Mouse (Mus musculus): ENCODE measurements around the gene Thra. TPM values are rescaled to one million over a fixed set of nuclear protein-coding genes. Genes with fewer than 3 reads are reported as not detected.
"Not testable (repeated sequence)": the region's sequence is repeated elsewhere in the genome, so short reads cannot be mapped to it uniquely, and the experiment has no call there.

Gene Thra
- polyA plus RNA-seq, 1 experiment from 2014 or later = 28.0 TPM

GRCm38 (mm10) chr11:98729119-98729588 is 11.3 kb upstream of the Thra start, which contains the start of gene Med24:
Gene Med24, minus strand, starts transcription at chr11:98729435.
- under 1% methylated on average over 16 of the region's 16 CpGs for WGBS
- H3K27me3 ChIP-seq (ENCODE audit: control insufficient read depth, insufficient read depth, low read length) = no peaks in the 10 kb centered on the region

DNA sequence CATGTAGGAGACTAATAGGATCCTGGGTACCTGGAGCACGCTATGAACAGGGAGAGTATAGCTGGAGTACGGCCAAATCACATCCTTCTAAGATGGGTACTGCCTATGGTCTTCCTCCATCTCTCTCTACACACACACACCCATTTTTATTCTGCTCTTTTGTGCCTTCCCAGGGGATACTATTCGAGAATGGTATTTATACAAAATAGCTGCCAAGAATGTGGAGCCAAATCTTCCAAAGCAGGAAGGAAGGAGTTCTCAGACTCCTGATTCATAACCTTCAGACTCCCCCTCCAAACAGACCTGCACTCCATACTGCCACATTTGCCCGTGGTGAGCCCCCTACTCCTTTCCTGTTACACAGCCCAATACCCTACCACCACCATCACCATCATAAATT is 9.7 kb upstream of the Thra start:
- 63% methylated on average over 4 of the region's 4 CpGs for WGBS

More at GRCm38 (mm10) chr11:98729119-98729588, 11.3 kb upstream of the Thra start, which contains the start of gene Med24:
- H3K4me2 ChIP-seq (replicated peaks; ENCODE audit: low read depth, low read length) = peak within 1 kb of the TSS; percentile 85
- H3K27ac ChIP-seq (ENCODE audit: low read depth, low read length) = peak within 1 kb of the TSS; percentile 55; the same call in 1 of the 2 replicates
- peak within 1 kb of the TSS; percentile 81 for H3K4me3 ChIP-seq (ENCODE audit: low read length)
- peak; percentile 94 for ATAC-seq (ENCODE audit: low FRiP score, low TSS enrichment)
- H3K36me3 ChIP-seq (ENCODE audit: control insufficient read depth, insufficient read depth, low read length) = peaks cover 21% of the 10 kb centered on the region
- H3K9me3 ChIP-seq (ENCODE audit: control insufficient read depth, low read length) = peaks cover under 1% of the 10 kb centered on the region; the same call in 1 of the 2 replicates
- H3K4me1 ChIP-seq (ENCODE audit: control insufficient read depth, insufficient read depth, low read length) = peaks cover 4% of the 10 kb centered on the region; the same call in 1 of the 2 replicates
- peak within 1 kb of the TSS; percentile 66 for H3K9ac ChIP-seq (ENCODE audit: low read depth, low read length)

GRCm38 (mm10) chr11:98731134-98731533 is 9.3 kb upstream of the Thra start:
- H3K4me1 ChIP-seq (ENCODE audit: control insufficient read depth, insufficient read depth, low read length) = peaks cover 4% of the 10 kb centered on the region; the same call in 1 of the 2 replicates
- H3K36me3 ChIP-seq (ENCODE audit: control insufficient read depth, insufficient read depth, low read length) = peaks cover 6% of the 10 kb centered on the region; the same call in 1 of the 2 replicates
- no peak overlapping the region for H3K4me3 ChIP-seq (ENCODE audit: low read length)
- no peak overlapping the region for H3K9ac ChIP-seq (ENCODE audit: low read depth, low read length)
- WGBS = 53% methylated on average over 5 of the region's 5 CpGs
- H3K27ac ChIP-seq (ENCODE audit: low read depth, low read length) = no peak overlapping the region
- no peak for ATAC-seq (ENCODE audit: low FRiP score, low TSS enrichment)
- H3K9me3 ChIP-seq (ENCODE audit: control insufficient read depth, low read length) = peaks cover 3% of the 10 kb centered on the region; the same call in 1 of the 2 replicates
- H3K27me3 ChIP-seq (ENCODE audit: control insufficient read depth, insufficient read depth, low read length) = no peaks in the 10 kb centered on the region
- no peak overlapping the region for H3K4me2 ChIP-seq (replicated peaks; ENCODE audit: low read depth, low read length)

More for the DNA sequence above, 9.7 kb upstream of the Thra start:
- Histone ChIP-seq H3K4me1 (ENCODE audit: control insufficient read depth, insufficient read depth, low read length) (peaks cover 4% of the 10 kb centered on the region; the same call in 1 of the 2 replicates), H3K9me3 (ENCODE audit: control insufficient read depth, low read length) (peaks cover 3% of the 10 kb centered on the region; the same call in 1 of the 2 replicates), H3K9ac (ENCODE audit: low read depth, low read length) (no peak overlapping the region), H3K36me3 (ENCODE audit: control insufficient read depth, insufficient read depth, low read length) (peaks cover 10% of the 10 kb centered on the region; the same call in 1 of the 2 replicates), H3K4me2 (replicated peaks; ENCODE audit: low read depth, low read length) (no peak overlapping the region), H3K27me3 (ENCODE audit: control insufficient read depth, insufficient read depth, low read length) (no peaks in the 10 kb centered on the region), H3K4me3 (ENCODE audit: low read length) (no peak overlapping the region), H3K27ac (ENCODE audit: low read depth, low read length) (no peak overlapping the region)
- ATAC-seq (ENCODE audit: low FRiP score, low TSS enrichment) = no peak

DNA sequence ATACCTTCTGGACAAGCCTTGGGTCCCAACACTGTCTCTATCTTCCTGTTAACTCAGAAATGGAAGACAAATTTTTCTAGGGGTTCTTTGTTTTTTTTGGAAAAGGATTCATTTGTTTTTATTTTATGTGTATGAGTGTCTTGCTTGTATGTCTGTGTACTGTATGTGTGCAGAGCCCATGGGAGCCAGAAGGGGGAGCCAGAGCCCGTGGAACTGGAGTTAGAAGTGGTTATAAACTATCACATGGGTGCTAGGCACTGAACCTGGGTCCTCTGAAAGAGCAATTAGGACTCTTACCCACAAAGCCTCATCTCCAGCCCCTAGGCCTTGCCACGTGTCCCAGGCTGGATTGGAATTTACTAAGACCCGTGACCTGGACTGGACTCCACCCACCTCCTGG is 6.4 kb upstream of the Thra start:
- peaks cover 3% of the 10 kb centered on the region; the same call in 1 of the 2 replicates for H3K9me3 ChIP-seq (ENCODE audit: control insufficient read depth, low read length)
- no peak overlapping the region for H3K4me3 ChIP-seq (ENCODE audit: low read length)
- no peak overlapping the region for H3K4me2 ChIP-seq (replicated peaks; ENCODE audit: low read depth, low read length)
- no peak for ATAC-seq (ENCODE audit: low FRiP score, low TSS enrichment)
- no peaks in the 10 kb centered on the region for H3K4me1 ChIP-seq (ENCODE audit: control insufficient read depth, insufficient read depth, low read length)
- no peak overlapping the region for H3K9ac ChIP-seq (ENCODE audit: low read depth, low read length)
- no peak overlapping the region for H3K27ac ChIP-seq (ENCODE audit: low read depth, low read length)
- H3K36me3 ChIP-seq (ENCODE audit: control insufficient read depth, insufficient read depth, low read length) = no peaks in the 10 kb centered on the region
- no peaks in the 10 kb centered on the region for H3K27me3 ChIP-seq (ENCODE audit: control insufficient read depth, insufficient read depth, low read length)
- whole genome bisulfite sequencing = 78% methylated on average over 3 of the region's 3 CpGs

DNA sequence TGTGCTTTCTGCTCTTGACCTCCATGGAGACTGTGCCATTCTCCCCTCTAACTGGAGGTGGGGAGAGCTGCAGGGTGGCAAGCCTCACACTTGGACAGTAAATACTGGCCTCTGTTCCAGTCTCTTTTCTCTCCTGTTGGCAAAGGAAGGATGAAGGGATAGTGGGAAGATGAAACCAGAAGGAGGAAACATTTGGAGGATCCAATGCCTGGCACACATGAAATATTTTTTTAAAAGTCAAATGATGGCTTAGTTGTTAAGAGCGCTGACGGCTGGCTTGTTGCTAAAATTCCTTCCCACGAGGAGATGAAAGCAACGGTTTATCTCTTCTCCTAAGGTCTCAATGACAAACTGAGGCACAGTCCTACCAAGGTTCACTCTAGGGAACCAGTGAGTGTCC is 5.3 kb upstream of the Thra start:
- no peak overlapping the region for H3K4me3 ChIP-seq (ENCODE audit: low read length)

DNA sequence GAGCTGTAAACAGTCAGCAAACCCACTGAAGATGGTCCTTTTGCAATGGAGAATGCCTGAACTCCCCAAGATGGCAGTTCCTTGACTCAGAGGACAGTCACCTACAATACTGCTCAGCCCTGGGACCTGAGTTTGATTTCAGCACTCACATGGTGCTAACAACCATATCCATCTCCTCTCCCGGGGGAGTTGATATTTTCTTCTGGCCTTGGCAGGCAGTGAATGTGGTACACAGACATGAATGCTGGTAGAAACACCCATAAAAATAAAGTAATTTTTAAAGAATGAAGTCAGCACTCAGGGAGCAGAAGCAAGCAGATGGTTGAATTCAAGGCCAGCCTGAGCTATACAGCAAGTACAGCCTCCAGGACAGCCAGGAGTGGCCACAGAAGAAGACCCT is 4.3 kb upstream of the Thra start:
- WGBS = 90% methylated on average over 1 of the region's 1 CpGs

More for the DNA sequence above, 5.3 kb upstream of the Thra start:
- Histone ChIP-seq H3K27ac (ENCODE audit: low read depth, low read length) (no peak overlapping the region), H3K9me3 (ENCODE audit: control insufficient read depth, low read length) (peaks cover 3% of the 10 kb centered on the region; the same call in 1 of the 2 replicates), H3K9ac (ENCODE audit: low read depth, low read length) (no peak overlapping the region), H3K36me3 (ENCODE audit: control insufficient read depth, insufficient read depth, low read length) (no peaks in the 10 kb centered on the region), H3K4me2 (replicated peaks; ENCODE audit: low read depth, low read length) (no peak overlapping the region), H3K4me1 (ENCODE audit: control insufficient read depth, insufficient read depth, low read length) (peaks cover 4% of the 10 kb centered on the region), H3K27me3 (ENCODE audit: control insufficient read depth, insufficient read depth, low read length) (no peaks in the 10 kb centered on the region)
- 94% methylated on average over 4 of the region's 4 CpGs for WGBS
- no peak for ATAC-seq (ENCODE audit: low FRiP score, low TSS enrichment)

DNA sequence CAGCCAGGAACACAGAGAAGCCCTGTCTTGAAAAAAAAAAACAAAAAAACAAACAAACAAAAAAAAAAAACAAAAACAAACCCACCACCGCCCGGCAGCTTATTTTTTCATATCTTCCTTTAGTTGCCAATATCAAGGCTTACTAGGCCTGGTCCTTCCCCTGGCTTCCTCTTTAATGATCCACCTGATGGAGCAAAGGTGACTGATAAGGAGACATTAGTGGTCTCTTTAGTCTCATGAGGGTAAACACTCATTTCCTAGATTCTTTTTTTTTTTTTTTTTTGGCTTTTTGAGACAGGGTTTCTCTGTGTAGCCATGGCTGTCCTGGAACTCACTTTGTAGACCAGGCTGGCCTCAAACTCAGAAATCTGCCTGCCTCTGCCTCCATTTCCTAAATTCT is 3.2 kb upstream of the Thra start:
- ATAC-seq (ENCODE audit: low FRiP score, low TSS enrichment); H3K27me3 ChIP-seq (ENCODE audit: control insufficient read depth, insufficient read depth, low read length); H3K27ac ChIP-seq (ENCODE audit: low read depth, low read length); H3K36me3 ChIP-seq (ENCODE audit: control insufficient read depth, insufficient read depth, low read length); H3K9ac ChIP-seq (ENCODE audit: low read depth, low read length); H3K9me3 ChIP-seq (ENCODE audit: control insufficient read depth, low read length); H3K4me3 ChIP-seq (ENCODE audit: low read length); H3K4me2 ChIP-seq (replicated peaks; ENCODE audit: low read depth, low read length): not testable (repeated sequence)
- WGBS = 98% methylated on average over 2 of the region's 2 CpGs
- peaks cover 11% of the 10 kb centered on the region for H3K4me1 ChIP-seq (ENCODE audit: control insufficient read depth, insufficient read depth, low read length)

More for the DNA sequence above, 4.3 kb upstream of the Thra start:
- Histone ChIP-seq H3K36me3 (ENCODE audit: control insufficient read depth, insufficient read depth, low read length) (no peaks in the 10 kb centered on the region), H3K27me3 (ENCODE audit: control insufficient read depth, insufficient read depth, low read length) (no peaks in the 10 kb centered on the region), H3K27ac (ENCODE audit: low read depth, low read length) (no peak overlapping the region), H3K9ac (ENCODE audit: low read depth, low read length) (no peak overlapping the region), H3K4me2 (replicated peaks; ENCODE audit: low read depth, low read length) (no peak overlapping the region), H3K4me1 (ENCODE audit: control insufficient read depth, insufficient read depth, low read length) (peaks cover 11% of the 10 kb centered on the region), H3K9me3 (ENCODE audit: control insufficient read depth, low read length) (peaks cover 3% of the 10 kb centered on the region; the same call in 1 of the 2 replicates), H3K4me3 (ENCODE audit: low read length) (no peak overlapping the region)
- ATAC-seq (ENCODE audit: low FRiP score, low TSS enrichment) = no peak

DNA sequence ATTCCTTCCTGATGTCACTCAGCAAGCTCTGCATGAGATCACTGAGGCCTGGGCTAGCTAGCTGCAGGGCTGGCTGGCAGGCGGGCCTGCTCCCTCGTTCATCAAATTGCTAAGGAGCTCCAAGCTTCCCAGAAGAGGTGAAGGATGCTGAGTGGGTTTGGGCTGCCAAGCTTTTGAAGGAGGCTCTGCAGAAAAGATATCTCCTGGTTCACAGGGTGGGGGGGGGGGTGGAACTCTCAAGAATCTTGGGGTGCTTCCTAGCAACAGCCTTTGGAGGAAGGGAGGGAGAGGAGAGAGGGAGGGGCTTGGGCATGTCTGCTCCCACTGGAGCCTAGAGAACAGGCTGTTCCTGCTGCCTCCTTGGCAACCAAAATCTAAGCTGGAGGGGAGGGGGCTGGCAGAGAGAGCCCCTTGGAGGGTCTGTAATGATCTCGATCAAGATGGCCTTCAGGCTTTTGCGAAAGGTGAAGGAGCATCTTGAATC is 2.0 kb upstream of the Thra start:
- Histone ChIP-seq H3K9me3 (ENCODE audit: control insufficient read depth, low read length) (peaks cover 3% of the 10 kb centered on the region; the same call in 1 of the 2 replicates), H3K36me3 (ENCODE audit: control insufficient read depth, insufficient read depth, low read length) (no peaks in the 10 kb centered on the region), H3K4me3 (ENCODE audit: low read length) (no peak overlapping the region), H3K4me2 (replicated peaks; ENCODE audit: low read depth, low read length) (no peak overlapping the region), H3K4me1 (ENCODE audit: control insufficient read depth, insufficient read depth, low read length) (peaks cover 19% of the 10 kb centered on the region), H3K27ac (ENCODE audit: low read depth, low read length) (no peak overlapping the region), H3K27me3 (ENCODE audit: control insufficient read depth, insufficient read depth, low read length) (no peaks in the 10 kb centered on the region), H3K9ac (ENCODE audit: low read depth, low read length) (no peak overlapping the region)
- no peak for ATAC-seq (ENCODE audit: low FRiP score, low TSS enrichment)
- 64% methylated on average over 4 of the region's 4 CpGs for WGBS

DNA sequence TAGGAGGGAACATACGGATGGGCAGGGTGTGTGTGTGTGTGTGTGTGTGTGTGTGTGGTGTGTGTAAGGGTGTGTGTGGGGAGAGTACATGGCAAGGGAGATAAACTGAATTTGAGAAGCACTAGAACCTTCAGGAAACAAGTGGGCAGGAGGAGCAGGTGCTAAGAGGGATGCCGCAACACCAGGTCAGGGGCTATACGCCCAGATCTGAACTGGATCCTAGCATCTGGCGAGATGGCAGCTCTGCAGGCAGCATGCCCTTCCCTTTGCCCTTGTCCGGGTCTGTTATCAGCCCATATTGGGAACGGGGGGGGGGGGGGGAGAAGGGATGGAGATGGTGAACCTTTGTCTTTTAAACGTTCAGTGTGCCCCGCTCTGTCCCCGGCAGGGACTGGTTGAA is 1.5 kb upstream of the Thra start:
- no peak overlapping the region for H3K27ac ChIP-seq (ENCODE audit: low read depth, low read length)
- H3K36me3 ChIP-seq (ENCODE audit: control insufficient read depth, insufficient read depth, low read length) = no peaks in the 10 kb centered on the region
- H3K4me3 ChIP-seq (ENCODE audit: low read length) = no peak overlapping the region
- peaks cover 23% of the 10 kb centered on the region for H3K4me1 ChIP-seq (ENCODE audit: control insufficient read depth, insufficient read depth, low read length)
- no peak for ATAC-seq (ENCODE audit: low FRiP score, low TSS enrichment)
- 71% methylated on average over 9 of the region's 9 CpGs for WGBS
- no peak overlapping the region for H3K4me2 ChIP-seq (replicated peaks; ENCODE audit: low read depth, low read length)
- H3K9me3 ChIP-seq (ENCODE audit: control insufficient read depth, low read length) = peaks cover 3% of the 10 kb centered on the region; the same call in 1 of the 2 replicates
- no peaks in the 10 kb centered on the region for H3K27me3 ChIP-seq (ENCODE audit: control insufficient read depth, insufficient read depth, low read length)
- H3K9ac ChIP-seq (ENCODE audit: low read depth, low read length) = no peak overlapping the region
